Mouse (Mus musculus): Measurements from ENCODE around the gene B4galt2.

DNA sequence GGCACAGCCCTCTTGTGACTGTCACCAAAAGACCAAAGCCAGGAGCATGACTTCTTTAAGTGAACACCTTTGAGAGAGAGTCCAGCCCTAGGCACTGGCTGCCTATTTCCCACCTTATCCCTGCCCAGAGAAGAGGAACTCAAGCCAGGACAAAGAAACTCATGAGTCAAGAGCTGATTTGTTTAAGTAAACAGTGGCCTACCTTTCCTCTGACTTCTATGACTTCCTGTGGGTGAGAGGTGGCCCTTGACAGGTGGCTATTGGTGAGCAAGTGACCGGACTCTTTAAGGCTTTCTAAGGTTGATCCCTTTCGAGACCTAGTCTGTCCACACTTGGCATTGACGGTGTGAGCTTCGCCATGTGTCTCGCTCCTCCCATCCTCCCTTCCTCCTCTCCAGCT is 42.5 kb downstream of the B4galt2 start:
- TF ChIP-seq ZNF384 (IDR thresholded peaks at IDR 0.05; ENCODE audit: low read depth, low read length) = no peak
- TF ChIP-seq POLR2AphosphoS5 (IDR thresholded peaks at IDR 0.05; ENCODE audit: borderline replicate concordance, low read depth, low read length) = no peak
